Mouse (Mus musculus) midbrain, embryonic 16.5 days (tissue): ENCODE data around the gene Arntl. TPM values are rescaled to one million over a fixed set of nuclear protein-coding genes. Genes with fewer than 3 reads are reported as not detected.

Experiments
- ATAC-seq: fragments of 200-750 bp; cut with Nextera tagmentation; 2 replicates; pipeline ENCODE4 v1.8.0; 2017; ENCODE audit warnings: moderate TSS enrichment
- H3K27ac ChIP-seq: fragments of 300-500 bp; sonication (generic); 2 replicates; pipeline ENCODE4 v1.5.1; 2014; ENCODE audit warnings: mild to moderate bottlenecking, low read length, mixed read lengths
- H3K27me3 ChIP-seq: fragments of 300-500 bp; sonication (generic); 2 replicates; pipeline ENCODE4 v1.6.1; 2014; ENCODE audit warnings: low read depth, low read length, mixed read lengths; ENCODE audit not compliant: control insufficient read depth, insufficient read depth
- H3K36me3 ChIP-seq: fragments of 300-500 bp; sonication (generic); 2 replicates; pipeline ENCODE4 v1.6.1; 2014; ENCODE audit warnings: mild to moderate bottlenecking, low read length, moderate library complexity, mixed read lengths; ENCODE audit not compliant: control insufficient read depth, insufficient read depth
- H3K4me1 ChIP-seq: fragments of 300-500 bp; sonication (generic); 2 replicates; pipeline ENCODE4 v1.6.1; 2014; ENCODE audit warnings: mild to moderate bottlenecking, low read length, mixed read lengths; ENCODE audit not compliant: control insufficient read depth, insufficient read depth
- H3K4me2 ChIP-seq: fragments of 300-500 bp; sonication (generic); 2 replicates; pipeline ENCODE4 v1.6.1; 2014; ENCODE audit warnings: mild to moderate bottlenecking, low read length, mixed read lengths
- H3K4me3 ChIP-seq: fragments of 300-500 bp; sonication (generic); 2 replicates; pipeline ENCODE4 v1.5.1; 2014; ENCODE audit warnings: low read depth, mild to moderate bottlenecking, low read length, moderate library complexity, mixed read lengths
- H3K9ac ChIP-seq: fragments of 300-500 bp; sonication (generic); 2 replicates; pipeline ENCODE4 v1.6.1; 2014; ENCODE audit warnings: low read depth, low read length, mixed read lengths
- H3K9me3 ChIP-seq: fragments of 300-500 bp; sonication (generic); replicated peaks from 2 replicates; pipeline ENCODE4 v1.6.1; 2014; ENCODE audit warnings: mild to moderate bottlenecking, low read length, mixed read lengths; ENCODE audit not compliant: control insufficient read depth, poor library complexity, severe bottlenecking
- WGBS: fragments of 180-500 bp; shearing (Covaris S2); extraction: QIAGEN DNeasy Blood & Tissue Kit; methylation state at CpG from one replicate; pipeline ENCODE4 v1.1.7; 2014; 5-methylcytosine and 5-hydroxymethylcytosine counted together
- polyA plus RNA-seq: library from polyadenylated mRNA; unstranded; fragments of >200 nt; fragmentation: Nextera tagmentation; extraction: Ambion mirVana; gene quantifications from 2 replicates; pipeline ENCODE4 v1.2.1, GENCODE M21; 2015

Arntl gene
- polyA plus RNA-seq, 1 experiment from 2014 or later, result 22.8 TPM

- peaks cover 5% of the 10 kb centered on the region; the same call in 1 of the 2 replicates for H3K36me3 ChIP-seq
- H3K9ac ChIP-seq, result no peak overlapping the region
- H3K27me3 ChIP-seq, result no peaks in the 10 kb centered on the region
- WGBS, result 79% methylated on average over 1 of the region's 1 CpGs
- H3K27ac ChIP-seq, result no peak overlapping the region
- no peaks in the 10 kb centered on the region for H3K9me3 ChIP-seq
- H3K4me2 ChIP-seq, result no peak overlapping the region
- no peaks in the 10 kb centered on the region for H3K4me1 ChIP-seq
- no peak overlapping the region for H3K4me3 ChIP-seq
- no peak for ATAC-seq
Observed at GRCm38 (mm10) chr7:113289211-113289610, 81.9 kb downstream of the Arntl start.

- Histone ChIP-seq H3K36me3 (peaks cover 5% of the 10 kb centered on the region; the same call in 1 of the 2 replicates), H3K4me2 (no peak overlapping the region), H3K27ac (no peak overlapping the region), H3K4me1 (peaks cover 8% of the 10 kb centered on the region), H3K27me3 (no peaks in the 10 kb centered on the region), H3K9ac (no peak overlapping the region), H3K9me3 (no peaks in the 10 kb centered on the region), H3K4me3 (no peak overlapping the region)
- no peak for ATAC-seq
- WGBS, result 70% methylated on average over 5 of the region's 5 CpGs
Observed at GRCm38 (mm10) chr7:113291741-113292140, 84.5 kb downstream of the Arntl start.

GRCm38 (mm10) chr7:113292193-113292592 lies 84.9 kb downstream of the Arntl start:
- H3K36me3 ChIP-seq, result peaks cover 5% of the 10 kb centered on the region; the same call in 1 of the 2 replicates
- H3K4me3 ChIP-seq, result no peak overlapping the region
- no peaks in the 10 kb centered on the region for H3K9me3 ChIP-seq
- no peak overlapping the region for H3K27ac ChIP-seq
- H3K4me2 ChIP-seq, result no peak overlapping the region
- WGBS, result 83% methylated on average over 4 of the region's 4 CpGs
- H3K9ac ChIP-seq, result no peak overlapping the region
- no peaks in the 10 kb centered on the region for H3K27me3 ChIP-seq
- ATAC-seq, result no peak
- H3K4me1 ChIP-seq, result peaks cover 8% of the 10 kb centered on the region

DNA sequence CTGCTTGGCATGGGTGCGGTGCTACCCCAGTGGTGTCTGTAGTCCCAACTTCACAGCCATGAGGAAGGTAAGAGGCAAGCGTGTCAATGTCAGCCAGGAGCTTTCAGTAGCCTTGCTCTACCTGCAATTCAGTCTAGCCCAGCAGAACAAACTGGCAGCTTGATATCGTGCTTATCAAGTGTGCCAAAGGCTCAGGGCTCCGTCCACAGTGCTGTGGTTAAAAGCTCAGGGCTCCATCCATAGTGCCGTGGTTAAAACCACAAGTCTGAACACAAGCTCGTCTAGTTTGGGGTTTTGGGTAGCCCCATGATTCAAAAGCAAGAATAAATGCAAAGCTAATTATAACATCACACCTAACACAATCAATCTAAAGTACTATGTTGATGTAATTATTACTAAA lies 87.3 kb downstream of the Arntl start:
- Histone ChIP-seq H3K4me1 (peaks cover 8% of the 10 kb centered on the region), H3K4me3 (no peak overlapping the region), H3K27me3 (no peaks in the 10 kb centered on the region), H3K36me3 (peaks cover 3% of the 10 kb centered on the region; the same call in 1 of the 2 replicates), H3K27ac (no peak overlapping the region), H3K9ac (no peak overlapping the region), H3K4me2 (no peak overlapping the region), H3K9me3 (no peaks in the 10 kb centered on the region)
- ATAC-seq, result no peak
- 91% methylated on average over 6 of the region's 6 CpGs for WGBS

DNA sequence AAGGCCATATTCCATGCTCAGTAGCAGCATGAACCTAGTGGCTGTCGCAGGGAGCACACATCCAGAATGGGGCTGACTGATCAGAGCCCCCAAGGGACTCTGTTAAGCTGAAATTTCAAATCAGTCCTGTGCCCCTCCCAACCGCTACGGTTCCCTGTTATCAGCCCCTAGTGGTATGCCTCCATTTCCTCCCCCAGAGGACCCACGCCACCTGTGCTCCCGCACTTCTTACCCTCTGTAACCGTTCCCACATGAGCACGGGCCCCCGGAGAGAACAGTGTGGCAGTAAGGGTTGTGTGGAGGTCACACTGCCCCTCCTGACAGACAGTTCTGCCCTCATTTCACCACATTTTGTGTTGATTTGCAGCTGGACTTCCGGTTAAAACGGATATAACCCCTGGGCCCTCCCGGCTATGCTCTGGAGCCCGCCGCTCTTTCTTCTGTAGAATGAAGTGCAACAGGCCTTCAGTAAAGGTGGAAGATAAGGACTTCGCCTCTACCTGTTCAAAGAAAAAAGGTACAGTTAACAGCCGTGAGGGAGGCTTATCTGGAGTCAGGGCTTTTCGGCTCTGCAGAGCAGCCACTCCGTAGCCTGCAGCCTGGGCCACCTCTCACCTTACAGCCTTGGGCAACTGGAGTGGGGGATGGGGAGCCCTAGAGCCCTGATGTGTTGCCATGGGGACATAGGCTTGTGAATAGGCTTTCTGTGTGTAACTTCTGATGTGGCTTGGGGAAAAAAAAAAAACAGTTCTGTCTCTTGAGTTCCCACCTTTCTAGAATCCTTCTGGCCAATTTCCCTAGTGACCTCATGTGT lies 88.0 kb downstream of the Arntl start:
- Histone ChIP-seq H3K9me3 (no peaks in the 10 kb centered on the region), H3K27ac (no peak overlapping the region), H3K9ac (no peak overlapping the region), H3K27me3 (no peaks in the 10 kb centered on the region), H3K4me1 (peaks cover 8% of the 10 kb centered on the region), H3K4me2 (no peak overlapping the region), H3K36me3 (peaks cover 3% of the 10 kb centered on the region; the same call in 1 of the 2 replicates), H3K4me3 (no peak overlapping the region)
- 40% methylated on average over 17 of the region's 17 CpGs for WGBS
- 0 out of 2 replicates have a peak, but pooled peaks have one; percentile 45 for ATAC-seq

GRCm38 (mm10) chr7:113297813-113298212 lies 90.5 kb downstream of the Arntl start:
- Histone ChIP-seq H3K9me3 (no peaks in the 10 kb centered on the region), H3K4me3 (no peak overlapping the region), H3K9ac (no peak overlapping the region), H3K27ac (no peak overlapping the region), H3K27me3 (no peaks in the 10 kb centered on the region), H3K4me1 (peaks cover 8% of the 10 kb centered on the region), H3K36me3 (peaks cover 5% of the 10 kb centered on the region; the same call in 1 of the 2 replicates), H3K4me2 (no peak overlapping the region)
- 87% methylated on average over 4 of the region's 4 CpGs for WGBS
- no peak for ATAC-seq

DNA sequence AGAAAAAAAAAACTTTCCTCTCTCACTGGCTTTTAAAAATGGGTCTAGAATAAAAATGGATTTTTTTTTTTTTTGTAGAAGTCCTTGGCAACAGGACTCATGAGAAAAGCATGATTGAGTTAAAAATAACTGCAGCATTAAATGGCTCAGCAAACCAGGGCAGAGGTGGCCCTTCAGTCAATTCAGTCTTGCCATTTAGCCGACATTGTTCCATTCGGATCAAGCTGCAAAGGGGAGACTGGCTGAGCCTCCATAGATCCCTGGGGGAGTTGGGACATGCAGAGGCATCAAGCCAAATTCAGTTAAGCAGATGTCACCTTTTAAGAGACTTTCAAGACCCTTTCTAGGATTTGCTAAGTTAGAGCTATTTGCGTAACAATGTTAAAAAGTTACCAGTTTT lies 102.9 kb downstream of the Arntl start:
- H3K4me2 ChIP-seq, result no peak overlapping the region
- no peaks in the 10 kb centered on the region for H3K27me3 ChIP-seq
- no peak overlapping the region for H3K4me3 ChIP-seq
- peaks cover 5% of the 10 kb centered on the region; the same call in 1 of the 2 replicates for H3K4me1 ChIP-seq
- no peak overlapping the region for H3K9ac ChIP-seq
- H3K36me3 ChIP-seq, result peaks cover 7% of the 10 kb centered on the region; the same call in 1 of the 2 replicates
- H3K9me3 ChIP-seq, result no peaks in the 10 kb centered on the region
- 47% methylated on average over 3 of the region's 3 CpGs for WGBS
- no peak overlapping the region for H3K27ac ChIP-seq
- no peak for ATAC-seq

GRCm38 (mm10) chr7:113311784-113312183 lies 104.5 kb downstream of the Arntl start:
- H3K4me1 ChIP-seq, result peaks cover 5% of the 10 kb centered on the region; the same call in 1 of the 2 replicates
- no peak overlapping the region for H3K27ac ChIP-seq
- H3K9ac ChIP-seq, result no peak overlapping the region
- no peak overlapping the region for H3K4me2 ChIP-seq
- H3K4me3 ChIP-seq, result no peak overlapping the region
- 0 out of 2 replicates have a peak, but pooled peaks cover 4% of the 10 kb centered on the region for H3K36me3 ChIP-seq
- peak; percentile 64; the same call in 1 of the 2 replicates for ATAC-seq
- no peaks in the 10 kb centered on the region for H3K9me3 ChIP-seq
- 26% methylated on average over 2 of the region's 2 CpGs for WGBS
- no peaks in the 10 kb centered on the region for H3K27me3 ChIP-seq

DNA sequence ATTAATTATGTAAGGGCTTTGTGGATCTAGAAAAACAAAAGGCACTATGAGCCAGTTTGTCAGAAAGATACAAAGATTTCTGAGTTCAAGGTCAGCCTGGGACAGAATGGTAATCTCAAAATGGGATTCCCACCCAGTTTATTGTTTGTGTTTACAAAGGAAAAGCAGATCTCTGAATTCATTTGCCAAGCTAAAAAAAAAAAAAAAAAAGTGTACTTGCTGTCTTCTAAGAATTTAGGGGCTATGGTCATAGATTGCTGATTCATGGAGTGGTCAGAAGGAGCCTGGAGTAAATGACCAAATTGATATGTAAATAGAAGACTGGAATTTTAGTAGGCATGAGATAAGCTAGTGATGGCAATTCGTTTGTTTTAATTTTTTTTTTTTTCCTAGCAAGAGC lies 112.9 kb downstream of the Arntl start:
- Histone ChIP-seq H3K9me3 (no peaks in the 10 kb centered on the region), H3K4me1 (no peaks in the 10 kb centered on the region), H3K27ac (no peak overlapping the region), H3K4me2 (no peak overlapping the region), H3K4me3 (no peak overlapping the region), H3K9ac (no peak overlapping the region), H3K27me3 (no peaks in the 10 kb centered on the region), H3K36me3 (peaks cover 4% of the 10 kb centered on the region; the same call in 1 of the 2 replicates)
- 76% methylated on average over 1 of the region's 1 CpGs for WGBS
- no peak for ATAC-seq
